Mouse (Mus musculus) limb, embryonic 15.5 days (tissue): Measurements from ENCODE around the gene Cyp2c50. TPM values are rescaled to one million over a fixed set of nuclear protein-coding genes. Genes with fewer than 3 reads are reported as not detected.
"Not testable (repeated sequence)": the region's sequence is repeated elsewhere in the genome, so short reads cannot be mapped to it uniquely, and the experiment has no call there.

Experiments used
- ATAC-seq: fragments of 200-750 bp; cut with Nextera tagmentation; 2 replicates; pipeline ENCODE4 v1.8.0; 2017; ENCODE audit warnings: low read depth, moderate TSS enrichment; ENCODE audit not compliant: insufficient number of reproducible peaks, low FRiP score, low TSS enrichment
- H3K27ac ChIP-seq: fragments of 300-500 bp; sonication (generic); 2 replicates; pipeline ENCODE4 v1.5.1; 2015; ENCODE audit warnings: moderate library complexity, mild to moderate bottlenecking, inconsistent platforms
- H3K27me3 ChIP-seq: fragments of 300-500 bp; sonication (generic); 2 replicates; pipeline ENCODE4 v1.6.1; 2015; ENCODE audit warnings: inconsistent platforms
- H3K36me3 ChIP-seq: fragments of 300-500 bp; sonication (generic); 2 replicates; pipeline ENCODE4 v1.6.1; 2015; ENCODE audit warnings: inconsistent platforms
- H3K4me1 ChIP-seq: fragments of 300-500 bp; sonication (generic); 2 replicates; pipeline ENCODE4 v1.6.1; 2015; ENCODE audit warnings: inconsistent platforms
- H3K4me2 ChIP-seq: fragments of 300-500 bp; sonication (generic); 2 replicates; pipeline ENCODE4 v1.6.1; 2015; ENCODE audit warnings: mild to moderate bottlenecking, inconsistent platforms
- H3K4me3 ChIP-seq: fragments of 300-500 bp; sonication (generic); 2 replicates; pipeline ENCODE4 v1.5.1; 2015; ENCODE audit warnings: mild to moderate bottlenecking, inconsistent platforms
- H3K9ac ChIP-seq: fragments of 300-500 bp; sonication (generic); 2 replicates; pipeline ENCODE4 v1.6.1; 2015; ENCODE audit warnings: inconsistent platforms
- H3K9me3 ChIP-seq: fragments of 300-500 bp; sonication (generic); 2 replicates; pipeline ENCODE4 v1.6.1; 2016; ENCODE audit warnings: inconsistent platforms
- whole genome bisulfite sequencing: fragments of 180-500 bp; shearing (Covaris S2); methylation state at CpG from one replicate; pipeline ENCODE4 v1.1.7; 2015; 5-methylcytosine and 5-hydroxymethylcytosine counted together
- polyA plus RNA-seq: library from polyadenylated mRNA; unstranded; fragments of >200 nt; fragmentation: Nextera tagmentation; extraction: Ambion mirVana; gene quantifications from 2 replicates; pipeline ENCODE4 v1.2.1, GENCODE M21; 2015

Gene Cyp2c50
- polyA plus RNA-seq: not detected in 2 replicates

- H3K36me3 ChIP-seq: not testable (repeated sequence)
These were observed at the start of gene Cyp2c50 for GRCm38 (mm10) chr19:40089421-40089820. Cyp2c50 (plus strand) TSS chr19:40089688.

GRCm38 (mm10) chr19:40073701-40074100, 15.8 kb upstream of the Cyp2c50 start, which contains the start of gene Cyp2c54:
Cyp2c54 (minus strand) TSS chr19:40073827.
- ATAC-seq: no peak

More at GRCm38 (mm10) chr19:40089421-40089820, at the start of gene Cyp2c50:
- WGBS: 97% methylated on average over 1 of the region's 1 CpGs
- not testable (repeated sequence) for H3K9me3 ChIP-seq, H3K4me1 ChIP-seq, H3K4me3 ChIP-seq, H3K27ac ChIP-seq, H3K9ac ChIP-seq, H3K27me3 ChIP-seq, H3K4me2 ChIP-seq, ATAC-seq

DNA sequence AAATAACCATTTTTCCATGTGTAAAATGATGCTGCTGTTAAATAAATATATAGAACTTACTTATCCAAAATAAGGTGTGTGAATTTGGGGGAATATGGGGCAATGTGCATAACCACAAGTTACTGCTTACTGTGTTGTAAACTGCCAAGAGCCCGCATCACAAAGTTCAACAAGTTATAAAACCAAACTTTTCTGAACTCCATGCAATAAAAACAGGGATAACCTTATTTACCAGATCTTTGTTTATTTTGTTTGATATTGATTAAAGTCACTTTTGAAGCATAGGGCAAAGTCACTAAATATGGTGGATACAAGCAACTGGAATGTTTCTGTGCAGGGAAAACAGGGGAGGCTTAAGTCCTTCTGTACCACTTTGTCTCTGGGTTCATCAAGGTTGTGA, 1.1 kb upstream of the Cyp2c50 start:
- 81% methylated on average over 1 of the region's 1 CpGs for WGBS
- H3K9ac ChIP-seq: no peak overlapping the region
- no peak overlapping the region for H3K4me2 ChIP-seq
- no peak for ATAC-seq
- no peak overlapping the region for H3K27ac ChIP-seq
- no peaks in the 10 kb centered on the region for H3K9me3 ChIP-seq
- H3K4me1 ChIP-seq: no peaks in the 10 kb centered on the region
- H3K4me3 ChIP-seq: no peak overlapping the region
- no peaks in the 10 kb centered on the region for H3K36me3 ChIP-seq
- H3K27me3 ChIP-seq: no peaks in the 10 kb centered on the region

More at GRCm38 (mm10) chr19:40073701-40074100, 15.8 kb upstream of the Cyp2c50 start, which contains the start of gene Cyp2c54:
- no peak within 1 kb of the TSS for H3K9ac ChIP-seq
- no peaks in the 10 kb centered on the region for H3K27me3 ChIP-seq
- no peaks in the 10 kb centered on the region for H3K4me1 ChIP-seq
- H3K4me2 ChIP-seq: no peak within 1 kb of the TSS
- no peaks in the 10 kb centered on the region for H3K9me3 ChIP-seq
- H3K36me3 ChIP-seq: no peaks in the 10 kb centered on the region
- H3K27ac ChIP-seq: no peak within 1 kb of the TSS
- no peak within 1 kb of the TSS for H3K4me3 ChIP-seq

- Histone ChIP-seq H3K27me3 (no peaks in the 10 kb centered on the region), H3K4me1 (no peaks in the 10 kb centered on the region), H3K4me3 (no peak overlapping the region), H3K36me3 (no peaks in the 10 kb centered on the region), H3K9ac (no peak overlapping the region), H3K9me3 (no peaks in the 10 kb centered on the region), H3K4me2 (no peak overlapping the region), H3K27ac (no peak overlapping the region)
- no peak for ATAC-seq
- 74% methylated on average over 3 of the region's 3 CpGs for WGBS
These were observed 1.6 kb downstream of the Cyp2c50 start for GRCm38 (mm10) chr19:40091111-40091510.

DNA sequence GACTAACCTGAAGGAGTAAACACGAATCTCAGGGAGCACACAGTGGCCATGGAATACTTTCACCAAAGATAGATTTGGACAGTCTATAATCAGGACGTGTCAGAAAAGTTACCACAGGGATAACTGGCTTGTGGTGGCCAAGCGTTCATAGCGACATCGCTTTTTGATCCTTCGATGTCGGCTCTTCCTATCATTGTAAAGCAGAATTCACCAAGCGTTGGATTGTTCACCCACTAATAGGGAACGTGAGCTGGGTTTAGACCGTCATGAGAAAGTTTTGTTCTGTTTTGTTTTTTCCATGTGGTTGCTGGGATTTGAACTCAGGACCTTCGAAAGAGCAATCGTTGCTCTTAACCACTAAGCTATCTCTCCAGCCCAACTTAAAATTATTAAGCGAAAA, 30.1 kb downstream of the Cyp2c50 start:
- H3K36me3 ChIP-seq, H3K9ac ChIP-seq, H3K9me3 ChIP-seq, H3K4me3 ChIP-seq, H3K27ac ChIP-seq, H3K27me3 ChIP-seq, H3K4me2 ChIP-seq, H3K4me1 ChIP-seq, ATAC-seq: not testable (repeated sequence)
- WGBS: 82% methylated on average over 13 of the region's 13 CpGs

GRCm38 (mm10) chr19:40125165-40125564, 35.7 kb downstream of the Cyp2c50 start:
- not testable (repeated sequence) for H3K9me3 ChIP-seq, ATAC-seq, H3K4me1 ChIP-seq, H3K4me2 ChIP-seq, H3K4me3 ChIP-seq, H3K27me3 ChIP-seq, H3K9ac ChIP-seq, H3K36me3 ChIP-seq, H3K27ac ChIP-seq
- WGBS: 87% methylated on average over 3 of the region's 3 CpGs

GRCm38 (mm10) chr19:40126996-40127395, 37.5 kb downstream of the Cyp2c50 start:
- WGBS: 29% methylated on average over 2 of the region's 2 CpGs
- ATAC-seq, H3K4me3 ChIP-seq, H3K9ac ChIP-seq, H3K9me3 ChIP-seq, H3K36me3 ChIP-seq, H3K27me3 ChIP-seq, H3K4me2 ChIP-seq, H3K27ac ChIP-seq, H3K4me1 ChIP-seq: not testable (repeated sequence)

Other genes with a start within 250 kb of the Cyp2c50 start
- not detected in 2 replicates for gene Cyp2c69, start 202.9 kb upstream of the Cyp2c50 start, polyA plus RNA-seq
- not detected in 2 replicates for gene Cyp2c37, start 97.3 kb upstream of the Cyp2c50 start, polyA plus RNA-seq
- not detected in 2 replicates for gene Cyp2c54, start 15.9 kb upstream of the Cyp2c50 start, polyA plus RNA-seq
- not detected in 2 replicates for gene Cyp2c70, start 97.6 kb downstream of the Cyp2c50 start, polyA plus RNA-seq
- gene Pdlim1, start 182.2 kb downstream of the Cyp2c50 start, polyA plus RNA-seq: 179 and 204 TPM in 2 replicates